Mouse (Mus musculus) ES-CJ7 (cell line): ENCODE results near the gene Ddah1.
"Not testable (repeated sequence)": the region's sequence is repeated elsewhere in the genome, so short reads cannot be mapped to it uniquely, and the experiment has no call there.

ENCODE experiments used
- DNase-seq: peaks from one replicate; pipeline ENCODE4 v3.0.0; 2011; ENCODE audit warnings: low read depth, low spot score

Ddah1 gene

DNA sequence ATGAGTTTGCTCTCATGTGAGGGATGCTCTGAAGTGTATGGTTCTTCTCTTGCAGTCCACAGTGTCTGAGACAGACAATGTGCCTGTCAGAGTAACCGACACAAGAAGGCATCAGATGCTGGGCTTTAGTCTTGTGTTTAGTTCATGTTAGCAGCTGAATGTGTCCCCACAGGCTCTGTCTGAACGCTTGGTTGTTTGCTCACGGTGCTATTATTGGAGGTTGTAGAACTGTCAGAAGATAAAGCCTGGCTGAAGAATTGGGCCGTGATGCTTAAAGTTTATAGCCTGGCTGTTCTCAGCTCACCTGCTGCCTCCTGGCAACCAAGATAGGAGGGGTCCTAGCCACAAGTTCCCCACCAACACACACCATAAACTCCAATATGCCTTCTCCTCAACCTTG, 104.0 kb downstream of the Ddah1 start:
- no peak for DNase-seq

DNA sequence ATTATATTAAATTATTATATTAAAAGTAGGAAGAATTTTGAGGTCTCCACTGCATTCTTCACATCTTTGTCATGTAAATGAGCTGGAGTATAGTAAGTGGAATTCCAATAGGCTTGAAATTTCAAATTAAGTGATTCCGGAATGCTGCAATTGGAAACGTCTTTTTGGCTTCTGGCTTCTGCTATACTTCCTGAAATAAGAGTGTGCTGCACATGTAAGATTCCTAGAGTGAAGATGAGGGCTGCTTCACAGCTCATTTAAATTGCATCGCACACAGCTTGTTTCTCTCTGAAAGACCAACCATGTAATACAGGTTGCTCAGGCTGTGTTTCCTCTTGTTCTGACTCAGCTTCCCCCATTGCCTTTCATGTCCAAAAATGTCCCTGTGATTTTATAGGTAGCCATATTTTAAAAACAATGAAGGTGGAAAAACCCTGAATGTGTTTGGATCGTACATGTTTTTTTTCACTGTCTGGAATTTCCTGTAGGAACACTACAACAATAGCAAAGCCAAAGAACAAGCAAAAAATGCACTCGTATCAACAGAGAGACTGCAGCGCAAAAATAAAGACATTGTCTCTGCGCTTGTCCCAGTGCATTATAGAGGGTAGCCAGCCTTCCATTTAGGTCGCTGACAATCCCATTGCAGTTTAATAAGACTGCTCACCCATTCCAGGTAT, 105.7 kb downstream of the Ddah1 start:
- no peak for DNase-seq

- DNase-seq, result no peak
These were observed 106.3 kb downstream of the Ddah1 start for GRCm38 (mm10) chr3:145864713-145865233.

- no peak for DNase-seq
These were observed 114.2 kb downstream of the Ddah1 start for GRCm38 (mm10) chr3:145872680-145873079.

GRCm38 (mm10) chr3:145873271-145873670, 114.8 kb downstream of the Ddah1 start:
- peak; percentile 64 for DNase-seq

DNA sequence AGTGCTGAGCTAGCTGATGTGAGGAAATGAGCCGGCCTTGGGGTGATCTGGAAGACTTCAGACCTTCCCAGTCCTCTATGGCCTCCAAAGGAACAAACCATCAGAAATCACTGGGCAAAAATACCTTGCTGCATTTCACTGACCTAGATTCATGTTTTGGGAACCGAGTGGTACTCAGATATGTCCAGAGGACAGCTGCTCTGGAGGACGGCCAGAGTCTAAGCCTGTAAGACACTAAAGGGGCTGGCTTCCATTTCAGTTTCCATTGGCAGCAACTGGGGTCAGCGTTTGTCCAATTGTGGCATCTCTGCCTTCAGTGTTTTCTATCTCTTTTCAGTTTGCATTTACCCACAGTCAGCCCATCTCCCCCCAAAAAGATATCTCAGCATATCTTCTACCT, 115.7 kb downstream of the Ddah1 start:
- DNase-seq, result no peak

- no peak for DNase-seq
These were observed 117.6 kb downstream of the Ddah1 start for GRCm38 (mm10) chr3:145876120-145876519.

- not testable (repeated sequence) for DNase-seq
These were observed 120.4 kb downstream of the Ddah1 start for GRCm38 (mm10) chr3:145878867-145879266.

DNA sequence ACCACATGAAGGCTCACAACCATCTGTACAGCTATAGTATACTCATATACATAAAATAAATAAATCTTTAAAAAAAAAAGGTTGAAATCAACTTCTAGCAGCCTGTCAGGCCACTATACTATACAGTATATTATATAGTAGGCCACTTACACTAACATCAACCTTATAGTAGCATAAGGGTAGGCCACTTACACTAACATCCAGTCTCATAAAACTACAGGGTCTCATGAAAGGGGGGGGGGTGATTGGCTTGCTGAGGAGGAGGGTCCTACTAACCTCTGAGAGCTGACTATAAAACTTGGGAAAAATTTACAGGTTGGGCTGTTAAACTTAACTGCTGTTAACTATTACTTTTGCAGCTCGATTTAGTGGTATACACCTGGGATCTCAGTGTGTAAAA, 121.9 kb downstream of the Ddah1 start:
- no peak for DNase-seq

DNA sequence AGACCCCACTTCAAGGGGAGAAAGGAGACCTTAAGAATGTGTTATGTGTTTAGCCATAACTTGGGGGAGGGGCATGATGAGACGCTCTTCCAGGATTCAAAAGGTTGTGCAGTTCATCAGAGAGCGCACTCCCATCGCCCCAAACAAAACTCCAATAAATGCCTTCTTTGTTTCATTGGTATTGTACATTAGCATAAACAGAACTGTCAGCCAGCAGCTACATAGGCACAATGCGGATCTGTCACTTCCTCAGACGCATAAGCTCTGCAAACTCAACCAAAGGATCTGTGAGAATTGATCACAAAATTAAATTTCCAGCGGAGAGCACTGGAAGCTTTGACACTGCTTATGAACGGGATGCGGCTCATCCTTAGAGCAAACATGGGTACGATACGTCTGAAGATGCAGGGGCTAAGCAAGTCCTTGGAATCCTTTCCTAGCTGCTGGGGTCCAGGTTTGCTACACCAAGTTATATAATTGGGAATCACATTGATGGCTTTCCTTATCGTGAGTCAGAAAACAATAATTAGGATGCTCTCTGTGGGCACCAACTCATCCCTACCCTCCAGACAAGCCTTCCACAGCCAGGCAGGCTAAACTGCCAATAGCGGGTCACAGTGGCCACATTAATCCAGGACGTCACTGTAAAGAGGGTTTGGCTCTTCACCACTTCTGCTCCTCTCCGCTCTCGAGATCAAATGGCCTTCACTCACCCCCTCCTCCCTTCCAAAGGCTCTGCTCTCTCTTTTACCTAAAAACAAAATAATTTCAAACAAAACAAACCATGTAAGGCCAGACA, 123.8 kb downstream of the Ddah1 start:
- DNase-seq, result no peak

DNA sequence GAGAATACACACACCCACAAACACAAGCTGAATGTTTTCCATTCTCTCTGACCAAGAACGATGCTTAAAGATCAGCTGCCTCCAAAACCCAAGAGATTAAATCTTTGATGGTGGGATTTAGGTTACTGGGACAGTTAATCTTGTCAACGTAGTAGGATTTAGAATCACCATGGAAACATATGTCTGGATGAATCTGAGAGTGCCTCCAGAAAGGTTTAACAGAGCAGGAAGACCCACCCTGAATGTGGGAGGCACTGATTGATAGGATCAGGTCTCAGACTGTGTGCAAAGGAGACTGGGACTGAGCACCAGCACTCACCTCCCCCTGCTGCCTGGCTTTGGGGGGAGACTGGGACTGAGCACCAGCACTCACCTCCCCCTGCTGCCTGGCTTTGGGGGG, 124.8 kb downstream of the Ddah1 start:
- DNase-seq, result no peak

- DNase-seq, result no peak
These were observed 126.9 kb downstream of the Ddah1 start for GRCm38 (mm10) chr3:145885376-145885775.

DNA sequence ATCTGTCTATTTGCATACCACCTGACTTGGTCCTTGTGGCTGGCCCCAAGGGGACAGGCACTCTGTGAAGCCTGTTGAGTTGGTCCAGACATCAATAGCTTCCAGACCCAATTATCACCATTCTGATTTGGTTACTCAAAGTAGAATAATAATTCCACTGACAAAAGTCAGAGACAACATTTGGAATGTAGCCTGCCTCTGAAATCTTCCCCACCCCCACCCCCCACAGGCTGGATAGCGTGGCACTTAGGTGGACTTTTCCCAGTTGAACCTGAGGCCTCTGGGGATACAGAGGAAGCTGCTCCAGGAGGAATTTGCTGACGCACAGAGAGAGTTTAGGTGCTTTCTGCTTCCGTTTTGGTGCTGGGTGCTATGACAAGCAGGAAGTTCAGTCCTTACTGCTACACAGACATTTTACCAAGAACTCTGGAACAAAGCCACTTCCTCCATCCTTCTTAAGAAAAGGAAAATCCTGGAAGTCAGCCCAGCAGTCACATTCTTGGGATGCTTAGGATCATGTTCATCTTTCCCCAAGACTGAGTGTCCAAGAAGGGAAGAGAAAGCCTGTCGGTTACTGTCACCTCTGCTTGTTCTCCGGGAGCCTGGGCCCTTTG, 127.5 kb downstream of the Ddah1 start:
- DNase-seq, result no peak

DNA sequence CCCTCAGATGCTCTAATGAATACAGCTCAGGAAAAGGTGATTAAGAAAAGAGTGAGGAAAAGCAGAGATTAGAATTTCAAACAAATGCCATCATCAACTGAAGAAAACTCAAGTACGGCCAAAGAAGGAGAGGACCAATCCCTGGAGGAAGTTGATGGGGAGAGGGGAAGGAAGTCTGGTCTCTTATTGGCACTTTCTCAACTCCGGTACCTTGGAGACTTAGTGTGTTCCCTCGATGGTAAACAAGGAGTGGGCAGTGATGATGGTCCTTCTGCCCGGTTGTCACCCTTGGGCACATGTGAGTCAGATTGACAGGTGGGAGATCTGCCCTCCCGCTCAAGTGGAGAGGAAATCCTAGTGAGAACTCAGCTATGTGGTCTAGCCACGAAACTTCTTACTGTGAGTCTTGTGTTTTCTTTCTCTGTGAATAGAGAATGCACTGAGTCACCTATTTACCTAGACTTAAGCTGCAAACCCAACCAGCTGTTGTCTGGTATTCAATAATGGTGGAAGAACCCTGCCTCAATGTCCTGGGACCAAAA, 129.0 kb downstream of the Ddah1 start:
- DNase-seq, result no peak

DNA sequence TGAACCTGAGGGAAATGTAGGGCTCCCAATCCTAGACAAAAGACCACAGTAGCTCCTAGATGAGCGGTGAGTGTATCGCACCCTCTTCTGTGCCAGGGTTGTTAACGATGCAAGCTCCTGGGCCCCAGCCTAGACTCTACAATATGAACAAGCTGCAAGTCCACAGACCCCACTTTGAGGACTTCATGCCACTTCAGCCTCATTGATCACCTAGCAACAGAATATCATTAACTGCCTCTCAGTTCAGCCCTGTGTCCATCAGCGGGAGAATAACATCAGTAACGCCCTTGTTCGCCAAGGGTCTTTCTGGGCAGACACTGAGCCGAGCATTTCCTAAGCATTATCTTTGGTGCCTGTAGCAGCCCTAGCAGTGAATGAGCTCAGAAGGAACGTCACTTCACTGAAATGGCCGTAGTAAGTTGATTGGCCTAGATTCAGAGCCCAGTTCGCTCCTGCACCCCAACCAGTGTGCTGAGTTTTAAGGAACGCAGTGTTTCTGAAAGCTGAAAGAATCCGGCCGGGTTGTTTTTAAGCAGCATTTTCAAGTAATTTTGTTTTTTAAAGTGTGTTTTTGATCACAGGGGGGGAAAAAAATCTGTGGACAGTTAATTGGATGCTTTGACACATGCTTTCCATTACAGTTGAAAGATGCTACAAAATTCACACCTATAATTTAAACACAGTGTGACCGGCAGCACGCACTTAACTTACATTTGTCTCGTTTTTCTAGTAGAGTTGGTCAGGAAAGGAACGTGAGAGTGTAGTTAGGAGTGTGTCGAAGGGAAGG, 132.1 kb downstream of the Ddah1 start:
- no peak for DNase-seq

DNA sequence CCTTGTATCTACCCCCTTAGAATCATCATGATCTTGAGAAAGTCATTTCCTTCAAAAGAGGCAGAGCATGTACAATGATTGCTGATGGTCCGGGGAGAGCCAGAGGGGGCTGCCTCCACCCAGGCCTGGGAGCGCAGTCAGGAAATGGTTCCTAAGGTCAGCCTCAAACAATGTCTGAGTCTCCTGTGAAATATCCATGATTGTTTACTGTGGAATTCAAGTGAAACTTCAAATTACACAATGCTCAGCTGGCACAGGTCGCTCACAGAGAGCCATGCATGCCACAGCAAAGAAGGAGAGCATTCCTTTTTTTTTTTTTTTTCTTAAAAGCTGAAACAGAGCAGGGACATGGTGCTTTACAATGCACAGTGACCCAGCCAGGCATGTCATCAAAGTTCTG, 134.0 kb downstream of the Ddah1 start:
- no peak for DNase-seq

DNA sequence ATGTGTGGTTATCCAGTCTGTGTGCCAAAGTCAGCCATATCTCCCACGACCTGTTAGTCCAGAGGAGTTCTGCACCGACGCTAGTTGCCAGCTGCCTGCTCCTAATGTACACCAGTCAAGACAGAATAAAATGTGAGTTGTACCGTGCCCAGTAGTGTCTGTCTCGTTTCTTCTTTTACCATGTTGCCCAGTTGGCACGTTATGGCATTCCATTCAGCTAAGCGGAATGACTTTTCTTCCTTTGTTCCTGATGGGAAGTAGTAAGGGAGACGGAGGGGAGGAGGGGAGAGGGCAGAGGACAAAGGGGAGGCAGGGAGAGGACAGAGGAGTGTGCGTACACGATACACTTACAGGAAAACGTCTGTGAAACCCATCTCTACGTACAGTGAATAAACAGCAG, 135.7 kb downstream of the Ddah1 start:
- DNase-seq, result no peak

DNA sequence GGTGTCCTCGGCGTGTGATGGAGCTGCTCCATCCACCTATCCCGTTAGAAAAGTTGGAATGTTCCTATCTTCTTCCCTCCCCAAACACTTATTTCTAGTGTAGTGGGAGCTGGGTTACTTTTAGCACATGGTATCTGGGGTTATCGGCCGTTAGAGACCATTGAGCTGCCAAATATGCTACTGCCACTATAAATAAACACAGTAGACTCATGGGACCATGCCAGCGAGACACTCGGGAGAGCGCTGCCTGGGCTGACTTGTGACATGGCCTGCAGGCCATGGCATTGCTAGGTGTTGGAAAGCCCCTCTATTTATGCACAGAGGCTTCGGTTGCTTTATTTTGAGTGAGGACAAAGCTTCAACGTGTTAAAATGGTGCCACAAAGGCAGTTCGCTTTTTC, 139.3 kb downstream of the Ddah1 start:
- DNase-seq, result no peak

GRCm38 (mm10) chr3:145899832-145900231, 141.4 kb downstream of the Ddah1 start:
- DNase-seq, result no peak

- DNase-seq, result no peak
These were observed 145.1 kb downstream of the Ddah1 start for GRCm38 (mm10) chr3:145903530-145903929.
